Comparison of ENCODE assay signal across 27 mouse cellular contexts in genomic region chr5:112323246-112323645, GRCm38 (mm10). TPM values are rescaled to one million over a fixed set of nuclear protein-coding genes. Genes with fewer than 3 reads are reported as not detected.
"Had no signal": no experiment of that assay in that cellular context is flagged by ENCODE, and none has a peak within 500 bp of the region (broad histone marks: within the 10 kb centered on the region; RNA-seq: fewer than 3 reads in every experiment).

No protein-coding gene starts in this region.

- DNase-seq: gastrocnemius, postnatal 14 days; gastrocnemius, postnatal 36 days; heart, adult 11 months; heart, adult 2 months; heart, postnatal 14 days; heart, postnatal 36 days; kidney, adult 11 months; kidney, adult 2 months; kidney, adult 9 months; kidney, postnatal 14 days; kidney, postnatal 36 days; layer of hippocampus, adult 9-11 months; layer of hippocampus, postnatal 36 days; left cerebral cortex, postnatal 4 days had no signal

RNA-seq across cellular contexts. Expression of gene Gm6583, which starts 32.6 kb away (rescaled TPM):
- total RNA-seq: gastrocnemius, adult 18-20 months; gastrocnemius, adult 8-10 months; gastrocnemius, postnatal 14 days; gastrocnemius, postnatal 36 days; hematopoietic stem cell, adult 5-6 weeks; hindbrain, postnatal 0 days; layer of hippocampus, adult 18-20 months; layer of hippocampus, adult 8-10 months; layer of hippocampus, postnatal 14 days; layer of hippocampus, postnatal 36 days; left cerebral cortex, adult 18-20 months; left cerebral cortex, postnatal 25 days; left cerebral cortex, postnatal 4 days had no signal
- polyA plus RNA-seq: gonadal fat pad, adult 2 months; heart, postnatal 0 days; kidney, adult 2 months; large intestine, adult 2 months; liver, adult 2 months had no signal
